Mouse (Mus musculus): ENCODE data around the gene Slc4a5. TPM values are rescaled to one million over a fixed set of nuclear protein-coding genes. Genes with fewer than 3 reads are reported as not detected.

The Slc4a5 gene
- polyA plus RNA-seq, 1 experiment = 0.02 TPM

GRCm38 (mm10) chr6:83316022-83316421 lies 96.4 kb downstream of the Slc4a5 start:
- Histone ChIP-seq H3K4me3 (peak overlapping the region; percentile 76), H3K79me2 (ENCODE audit: control insufficient read depth, insufficient read depth) (peaks cover 49% of the 10 kb centered on the region), H3K36me3 (ENCODE audit: control insufficient read depth, insufficient read depth) (peaks cover 29% of the 10 kb centered on the region), H3K27me3 (ENCODE audit: control insufficient read depth, insufficient read depth, insufficient read length) (no peaks in the 10 kb centered on the region), H3ac (ENCODE audit: control insufficient read depth, insufficient read length) (no peak overlapping the region), H3K4me2 (ENCODE audit: low read depth) (peak overlapping the region; percentile 81)
- TF ChIP-seq REST (IDR thresholded peaks at IDR 0.05; ENCODE audit: insufficient read depth, insufficient read length) (no peak), MYOD1 (IDR thresholded peaks at IDR 0.05; ENCODE audit: control insufficient read depth in 1 of 3, insufficient read length in 2 of 3, low read depth in 2 of 3) (peak in 1 of 3 experiments; percentile 49), TCF3 (IDR thresholded peaks at IDR 0.05; ENCODE audit: insufficient read length, low read depth) (no peak), MYOG (IDR thresholded peaks at IDR 0.05; ENCODE audit: control insufficient read depth in 1 of 3, insufficient read depth in 1 of 3, insufficient read length in 2 of 3, low read depth in 2 of 3) (peak in 1 of 3 experiments; percentile 31), CEBPB (IDR thresholded peaks at IDR 0.05; ENCODE audit: insufficient read depth, poor library complexity, severe bottlenecking) (no peak), E2F4 (IDR thresholded peaks at IDR 0.05; ENCODE audit: insufficient read depth) (no peak), POLR2AphosphoS2 (IDR thresholded peaks at IDR 0.05; ENCODE audit: insufficient read length, low read depth) (no peak), SRF (IDR thresholded peaks at IDR 0.05; ENCODE audit: control insufficient read depth, insufficient read length, low read depth) (no peak), MAX (IDR thresholded peaks at IDR 0.05; ENCODE audit: low read depth) (no peak), POLR2A (IDR thresholded peaks at IDR 0.05; ENCODE audit: insufficient read length, low read depth) (peak; percentile 35), USF1 (IDR thresholded peaks at IDR 0.05; ENCODE audit: low read depth) (no peak), TCF12 (IDR thresholded peaks at IDR 0.05; ENCODE audit: insufficient read depth, poor library complexity, severe bottlenecking) (no peak)

- H3K27me3 ChIP-seq (ENCODE audit: control insufficient read depth, insufficient read depth, insufficient read length) = no peaks in the 10 kb centered on the region
- H3K36me3 ChIP-seq (ENCODE audit: control insufficient read depth, insufficient read depth) = peaks cover 17% of the 10 kb centered on the region
- H3K79me2 ChIP-seq (ENCODE audit: control insufficient read depth, insufficient read depth) = peaks cover 47% of the 10 kb centered on the region
- H3K4me2 ChIP-seq (ENCODE audit: low read depth) = peak overlapping the region; percentile 64
- H3K4me3 ChIP-seq = peak overlapping the region; percentile 76
- H3ac ChIP-seq (ENCODE audit: control insufficient read depth, insufficient read length) = peak overlapping the region; percentile 58
- peak; percentile 83 for TF ChIP-seq MAX (IDR thresholded peaks at IDR 0.05; ENCODE audit: low read depth)
- TF ChIP-seq MYOG (IDR thresholded peaks at IDR 0.05; ENCODE audit: control insufficient read depth in 1 of 3, insufficient read depth in 1 of 3, insufficient read length in 2 of 3, low read depth in 2 of 3) = no peak
- TF ChIP-seq E2F4 (IDR thresholded peaks at IDR 0.05; ENCODE audit: insufficient read depth) = no peak
- no peak for TF ChIP-seq REST (IDR thresholded peaks at IDR 0.05; ENCODE audit: insufficient read depth, insufficient read length)
- no peak for TF ChIP-seq SRF (IDR thresholded peaks at IDR 0.05; ENCODE audit: control insufficient read depth, insufficient read length, low read depth)
- peak; percentile 94 for TF ChIP-seq POLR2AphosphoS2 (IDR thresholded peaks at IDR 0.05; ENCODE audit: insufficient read length, low read depth)
- TF ChIP-seq TCF12 (IDR thresholded peaks at IDR 0.05; ENCODE audit: insufficient read depth, poor library complexity, severe bottlenecking) = no peak
- TF ChIP-seq TCF3 (IDR thresholded peaks at IDR 0.05; ENCODE audit: insufficient read length, low read depth) = no peak
- TF ChIP-seq MYOD1 (IDR thresholded peaks at IDR 0.05; ENCODE audit: control insufficient read depth in 1 of 3, insufficient read length in 2 of 3, low read depth in 2 of 3) = peak in 1 of 3 experiments; percentile 52
- TF ChIP-seq POLR2A (IDR thresholded peaks at IDR 0.05; ENCODE audit: insufficient read length, low read depth) = peak; percentile 85
- TF ChIP-seq CEBPB (IDR thresholded peaks at IDR 0.05; ENCODE audit: insufficient read depth, poor library complexity, severe bottlenecking) = peak; percentile 74
- TF ChIP-seq USF1 (IDR thresholded peaks at IDR 0.05; ENCODE audit: low read depth) = no peak
Measured at GRCm38 (mm10) chr6:83317108-83317741, 97.6 kb downstream of the Slc4a5 start.

DNA sequence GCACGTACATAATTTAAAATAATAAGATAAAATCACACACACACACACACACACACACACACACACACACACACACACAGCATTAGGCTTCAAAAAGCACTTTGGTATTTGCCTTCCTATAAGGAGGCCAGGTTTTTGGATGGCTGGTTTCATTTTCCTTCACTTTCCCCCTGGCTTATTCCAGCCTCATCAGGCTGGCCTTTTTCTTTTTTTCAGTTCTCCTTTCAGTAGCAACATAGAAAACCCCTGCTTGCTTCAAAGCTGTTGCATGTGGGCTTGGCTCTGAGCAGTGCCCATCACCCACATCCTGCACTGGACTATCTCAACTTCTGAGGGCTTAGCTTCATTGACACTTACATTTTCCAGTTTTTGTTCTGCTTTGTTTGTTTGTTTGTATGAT lies 102.3 kb downstream of the Slc4a5 start:
- TF ChIP-seq TCF3 (IDR thresholded peaks at IDR 0.05; ENCODE audit: insufficient read length, low read depth) (no peak), REST (IDR thresholded peaks at IDR 0.05; ENCODE audit: insufficient read depth, insufficient read length) (no peak), POLR2AphosphoS2 (IDR thresholded peaks at IDR 0.05; ENCODE audit: insufficient read length, low read depth) (no peak), MYOG (IDR thresholded peaks at IDR 0.05; ENCODE audit: control insufficient read depth in 1 of 3, insufficient read depth in 1 of 3, insufficient read length in 2 of 3, low read depth in 2 of 3) (no peak), SRF (IDR thresholded peaks at IDR 0.05; ENCODE audit: control insufficient read depth, insufficient read length, low read depth) (no peak), MAX (IDR thresholded peaks at IDR 0.05; ENCODE audit: low read depth) (no peak), TCF12 (IDR thresholded peaks at IDR 0.05; ENCODE audit: insufficient read depth, poor library complexity, severe bottlenecking) (no peak), USF1 (IDR thresholded peaks at IDR 0.05; ENCODE audit: low read depth) (no peak), POLR2A (IDR thresholded peaks at IDR 0.05; ENCODE audit: insufficient read length, low read depth) (no peak), E2F4 (IDR thresholded peaks at IDR 0.05; ENCODE audit: insufficient read depth) (no peak), MYOD1 (IDR thresholded peaks at IDR 0.05; ENCODE audit: control insufficient read depth in 1 of 3, insufficient read length in 2 of 3, low read depth in 2 of 3) (no peak), CEBPB (IDR thresholded peaks at IDR 0.05; ENCODE audit: insufficient read depth, poor library complexity, severe bottlenecking) (no peak)
- no peaks in the 10 kb centered on the region for H3K36me3 ChIP-seq (ENCODE audit: control insufficient read depth, insufficient read depth)
- H3K4me2 ChIP-seq (ENCODE audit: low read depth) = no peak overlapping the region

DNA sequence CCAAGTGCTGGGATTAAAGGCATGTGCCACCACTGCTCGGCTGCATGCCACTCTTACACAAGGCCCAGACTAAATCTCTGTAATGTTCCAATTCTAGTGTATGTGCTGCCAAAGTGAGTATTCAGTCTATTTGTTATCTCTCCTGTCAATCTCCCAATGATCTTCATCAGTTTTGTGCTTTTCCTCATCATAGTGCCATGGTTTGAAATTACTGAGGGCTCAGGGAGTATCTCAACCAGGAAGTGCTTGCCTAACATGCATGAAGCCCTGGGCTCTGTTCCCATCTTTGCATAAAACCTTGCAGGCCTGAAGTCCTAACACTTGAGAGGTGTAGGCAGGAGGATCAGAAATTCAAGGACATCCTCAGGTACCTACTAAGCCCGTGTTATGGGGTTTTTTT lies 103.2 kb downstream of the Slc4a5 start:
- TF ChIP-seq E2F4 (IDR thresholded peaks at IDR 0.05; ENCODE audit: insufficient read depth) = no peak
- H3K4me2 ChIP-seq (ENCODE audit: low read depth) = no peak overlapping the region
- no peaks in the 10 kb centered on the region for H3K36me3 ChIP-seq (ENCODE audit: control insufficient read depth, insufficient read depth)
- H3K79me2 ChIP-seq (ENCODE audit: control insufficient read depth, insufficient read depth) = peaks cover 16% of the 10 kb centered on the region
- H3ac ChIP-seq (ENCODE audit: control insufficient read depth, insufficient read length) = no peak overlapping the region
- no peaks in the 10 kb centered on the region for H3K27me3 ChIP-seq (ENCODE audit: control insufficient read depth, insufficient read depth, insufficient read length)
- H3K4me3 ChIP-seq = no peak overlapping the region

More for the DNA sequence above, 102.3 kb downstream of the Slc4a5 start:
- H3K27me3 ChIP-seq (ENCODE audit: control insufficient read depth, insufficient read depth, insufficient read length) = no peaks in the 10 kb centered on the region
- peaks cover 7% of the 10 kb centered on the region for H3K79me2 ChIP-seq (ENCODE audit: control insufficient read depth, insufficient read depth)
- no peak overlapping the region for H3K4me3 ChIP-seq
- no peak overlapping the region for H3ac ChIP-seq (ENCODE audit: control insufficient read depth, insufficient read length)
